Mouse (Mus musculus) ES-E14 (cell line): ENCODE results near the gene Slc25a47.

Experiments
- MAFK ChIP-seq: IDR thresholded peaks from 2 replicates; pipeline ENCODE4 v1.6.1; 2014; ENCODE audit warnings: mild to moderate bottlenecking, low read depth, low read length, inconsistent platforms; ENCODE audit not compliant: insufficient read depth
- ZC3H11A ChIP-seq: IDR thresholded peaks from 2 replicates; pipeline ENCODE4 v1.6.1; 2012; ENCODE audit warnings: low read depth, mild to moderate bottlenecking, inconsistent platforms, low read length, borderline replicate concordance
- ZNF384 ChIP-seq: IDR thresholded peaks from 2 replicates; pipeline ENCODE4 v1.6.1; 2012; ENCODE audit warnings: low read depth, low read length, inconsistent platforms

DNA sequence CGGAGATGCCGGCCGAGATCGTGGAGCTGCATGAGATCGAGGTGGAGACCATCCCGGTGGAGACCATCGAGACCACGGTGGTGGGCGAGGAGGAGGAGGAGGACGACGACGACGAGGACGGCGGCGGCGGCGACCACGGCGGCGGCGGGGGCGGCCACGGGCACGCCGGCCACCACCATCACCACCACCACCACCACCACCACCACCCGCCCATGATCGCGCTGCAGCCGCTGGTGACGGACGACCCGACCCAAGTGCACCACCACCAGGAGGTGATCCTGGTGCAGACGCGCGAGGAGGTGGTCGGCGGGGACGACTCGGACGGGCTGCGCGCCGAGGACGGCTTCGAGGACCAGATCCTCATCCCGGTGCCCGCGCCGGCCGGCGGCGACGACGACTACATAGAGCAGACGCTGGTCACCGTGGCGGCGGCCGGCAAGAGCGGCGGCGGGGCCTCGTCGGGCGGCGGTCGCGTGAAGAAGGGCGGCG is 42.3 kb upstream of the Slc25a47 start:
- TF ChIP-seq ZNF384: no peak
- no peak for TF ChIP-seq ZC3H11A
- TF ChIP-seq MAFK: no peak
